Mouse (Mus musculus): ENCODE measurements at regions not wholly inside any gene's neighbourhood (a gene's known extent, or its start where the extent isn't known, plus 50 kb on each side); places are given as distances from the start of the nearest gene placed in this dataset.

GRCm38 (mm10) chr6:31659901-31660300, 96.1 kb upstream of the Podxl start:
- no peak for DNase-seq (ENCODE audit: low spot score in 2 of 2)

DNA sequence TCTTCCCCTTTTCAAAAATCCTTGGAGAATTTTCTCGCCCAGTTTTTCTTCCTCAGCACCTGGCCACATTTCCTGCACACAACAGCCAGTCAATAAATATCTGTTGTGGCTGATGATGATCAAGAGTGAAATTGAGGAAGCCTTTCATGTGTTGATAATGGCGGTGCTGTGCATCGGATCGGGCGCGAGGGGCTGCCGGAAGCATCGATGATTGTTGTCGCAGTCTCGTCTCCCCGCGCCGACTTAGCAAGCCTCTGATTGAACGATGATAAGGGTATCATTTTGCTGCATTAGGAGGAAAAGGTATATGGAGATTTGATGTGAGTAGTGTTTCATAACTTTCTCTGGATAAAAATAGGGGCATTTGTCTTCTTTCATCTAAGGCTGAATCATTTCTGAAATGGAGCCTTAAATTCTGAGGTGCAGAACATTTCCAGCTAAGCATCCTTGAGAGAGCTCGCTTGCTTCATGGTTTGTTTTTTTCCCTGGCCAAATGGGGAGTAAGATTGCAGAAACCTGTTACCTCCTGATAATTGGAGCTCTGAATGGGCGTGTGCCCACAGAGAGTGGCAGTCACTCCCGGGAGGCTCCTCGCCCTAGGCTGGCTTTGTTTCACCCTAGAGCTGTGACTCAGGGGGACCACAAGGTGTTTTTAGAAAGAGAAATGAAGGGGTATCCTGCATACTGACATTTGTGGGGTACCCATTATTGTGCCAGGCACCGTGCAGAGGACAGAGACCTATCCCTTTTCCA, 94.8 kb upstream of the Podxl start:
- DNase-seq (ENCODE audit: low spot score in 2 of 2), result no peak

DNA sequence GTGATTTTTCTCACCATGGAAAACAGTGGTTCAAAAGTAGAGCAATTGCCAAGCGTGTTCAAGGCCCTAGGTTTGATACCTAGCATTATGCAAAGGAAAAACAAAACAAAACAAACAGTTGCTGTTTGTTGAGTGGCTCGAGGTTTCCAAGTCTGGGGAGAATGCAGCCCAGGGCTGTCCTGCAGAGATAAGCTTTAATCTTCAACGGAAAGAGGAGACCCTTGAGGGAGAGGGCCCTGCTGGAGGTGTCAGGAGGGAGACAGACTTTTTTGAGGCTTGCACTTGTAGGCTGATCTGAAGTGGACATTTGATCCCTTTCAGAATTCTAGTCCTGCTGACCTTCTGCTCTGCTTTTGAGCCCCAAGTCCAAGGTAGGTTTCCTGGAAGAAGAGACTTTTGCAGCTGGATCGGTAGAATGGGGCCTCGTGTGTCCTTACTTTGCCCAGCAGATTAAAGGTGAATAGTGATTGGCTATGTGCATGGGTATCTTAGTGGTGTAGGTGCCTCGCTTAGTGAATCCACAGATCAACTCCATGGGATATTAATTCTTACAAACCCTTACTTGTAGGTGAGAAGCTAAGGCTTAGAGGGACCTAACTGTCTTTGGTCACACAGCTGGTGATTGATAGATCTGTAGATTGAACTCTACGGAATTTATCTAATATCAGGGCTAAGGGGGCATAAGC, 87.2 kb upstream of the Podxl start:
- DNase-seq (ENCODE audit: low spot score in 2 of 2), result no peak

DNA sequence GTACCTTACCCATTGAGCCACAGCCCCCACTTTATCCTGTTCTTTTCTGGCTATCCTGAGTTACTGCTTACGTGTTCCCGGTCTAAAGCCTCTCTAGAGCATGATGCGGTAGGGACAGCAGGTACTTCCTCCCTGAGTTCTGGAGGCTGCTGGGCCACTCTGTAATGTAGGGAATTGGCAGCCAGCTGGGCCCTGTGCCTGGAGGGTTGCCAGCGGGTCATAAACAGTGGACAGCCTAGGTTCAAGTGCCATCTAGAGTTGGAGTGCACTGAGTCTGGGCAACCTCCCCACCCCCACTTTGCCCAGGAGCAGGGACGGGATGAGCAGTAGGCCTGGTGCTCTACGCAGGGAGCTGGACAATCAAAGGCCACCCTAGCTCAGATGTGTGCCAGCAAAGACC, 81.5 kb upstream of the Podxl start:
- no peak for DNase-seq (ENCODE audit: low spot score in 2 of 2)

DNA sequence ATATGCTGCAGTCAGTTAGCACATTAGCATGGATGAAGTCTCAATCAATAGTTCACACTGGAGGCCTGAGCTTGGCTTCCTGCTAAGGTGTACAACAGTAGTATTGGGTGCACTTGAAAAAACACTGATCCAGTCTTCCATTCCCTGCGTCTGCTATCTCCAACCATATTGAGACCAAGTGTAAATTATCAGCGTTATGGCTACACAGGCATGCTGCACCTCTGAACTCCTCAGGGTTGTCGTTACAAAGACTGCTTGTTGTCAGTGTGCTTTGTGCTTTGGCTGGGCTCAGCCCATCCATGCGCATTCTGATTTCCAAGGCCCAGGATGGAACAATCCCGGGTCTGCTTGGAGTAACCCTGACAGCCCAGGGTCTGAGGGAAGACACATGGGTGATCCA, 80.7 kb upstream of the Podxl start:
- DNase-seq (ENCODE audit: low spot score in 2 of 2), result no peak

GRCm38 (mm10) chr6:31642451-31642942, 78.7 kb upstream of the Podxl start:
- DNase-seq (ENCODE audit: low spot score in 2 of 2), result peak in 1 of 2 experiments; percentile 38

GRCm38 (mm10) chr6:31640745-31641144, 77.0 kb upstream of the Podxl start:
- no peak for DNase-seq (ENCODE audit: low spot score in 2 of 2)

DNA sequence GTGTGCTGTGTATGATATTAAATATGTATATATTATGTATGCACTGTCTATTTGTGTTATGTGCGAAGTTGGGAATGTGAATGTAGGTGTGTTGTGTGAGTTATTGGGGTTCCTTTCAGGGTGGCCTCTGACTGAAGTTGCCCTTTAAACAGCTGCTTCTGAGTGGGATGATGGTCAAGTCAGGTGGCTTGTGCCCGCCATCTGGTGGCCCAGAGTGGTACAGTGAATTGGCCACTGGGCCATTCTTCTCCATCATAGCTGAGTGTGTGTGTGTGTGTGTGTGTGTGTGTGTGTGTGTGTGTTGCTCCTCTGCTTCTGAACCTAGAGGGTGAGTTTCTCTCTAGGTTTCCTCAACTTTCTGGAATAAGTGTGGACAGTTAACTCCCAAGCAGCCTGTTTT, 75.7 kb upstream of the Podxl start:
- DNase-seq (ENCODE audit: low spot score in 2 of 2), result peak; percentile 25 to 67

DNA sequence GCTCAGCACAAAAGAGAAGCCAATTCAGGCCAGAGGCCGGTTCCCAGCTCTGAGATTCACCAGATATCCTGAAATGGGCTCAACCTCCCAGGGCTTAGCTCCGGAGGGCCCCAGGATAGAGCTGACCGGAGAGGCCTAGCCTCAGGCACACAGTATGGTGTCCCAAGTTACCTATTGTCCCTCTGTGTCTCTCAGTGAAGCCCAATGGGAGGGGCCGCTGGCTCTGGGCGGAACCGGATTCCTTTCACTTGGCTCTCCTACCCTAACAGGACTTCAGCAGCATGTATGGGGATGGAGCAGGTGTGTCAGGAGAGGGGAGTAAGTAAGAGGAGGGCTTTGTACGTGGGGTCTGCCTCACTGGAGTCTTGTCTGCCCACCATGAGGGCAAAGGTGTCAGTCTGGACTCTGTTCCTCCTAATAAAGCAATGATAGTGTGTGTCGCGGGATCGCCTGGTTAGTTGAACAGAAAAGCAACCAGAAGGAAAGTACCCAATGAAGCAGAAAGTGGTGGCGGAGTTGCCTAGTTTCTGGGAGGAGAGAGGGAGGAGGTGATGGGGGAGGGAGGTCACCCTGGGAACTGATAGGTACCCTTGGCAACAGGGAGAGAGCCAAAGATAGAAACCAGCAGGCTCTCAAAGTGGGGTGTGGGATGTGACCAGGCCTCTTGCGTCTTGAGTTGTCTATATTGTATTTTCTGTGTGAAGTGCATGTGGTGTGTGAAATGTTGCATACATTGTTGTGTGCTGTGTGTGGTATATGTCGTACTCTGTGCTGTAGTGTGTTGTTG, 74.8 kb upstream of the Podxl start:
- DNase-seq (ENCODE audit: low spot score in 2 of 2), result no peak

DNA sequence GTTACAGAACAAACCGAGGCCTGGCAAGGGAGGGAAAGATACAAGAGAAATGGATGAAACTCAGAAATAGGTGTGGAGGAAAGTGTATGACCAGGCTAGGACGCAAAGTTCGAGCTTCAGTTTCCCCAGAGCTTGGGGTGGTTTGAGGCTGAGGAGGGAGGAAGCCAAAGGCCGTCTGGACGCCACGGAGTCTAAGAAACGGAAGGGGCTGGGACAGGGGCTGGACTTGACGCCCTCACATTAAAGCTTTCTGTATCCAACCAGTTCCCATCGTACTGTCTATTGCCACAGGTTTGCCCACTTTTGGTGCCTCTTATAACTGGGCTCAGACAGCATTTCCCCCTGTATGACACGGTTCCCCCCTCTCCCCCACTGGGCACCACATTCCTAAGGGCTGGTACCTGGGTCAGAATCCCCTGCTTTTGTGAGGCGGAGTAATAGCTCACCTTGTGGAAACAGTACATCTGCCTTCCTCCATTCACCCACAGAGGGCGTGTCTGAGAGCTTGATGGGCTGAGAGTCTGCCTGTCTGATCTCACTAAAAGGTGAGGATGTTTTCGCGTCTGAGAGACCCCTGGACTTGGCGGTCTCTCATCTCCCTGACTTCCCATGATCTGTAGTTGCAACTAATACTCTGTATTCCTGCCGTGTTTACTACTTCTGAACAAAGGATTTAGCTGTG, 73.7 kb upstream of the Podxl start:
- no peak for DNase-seq (ENCODE audit: low spot score in 2 of 2)

DNA sequence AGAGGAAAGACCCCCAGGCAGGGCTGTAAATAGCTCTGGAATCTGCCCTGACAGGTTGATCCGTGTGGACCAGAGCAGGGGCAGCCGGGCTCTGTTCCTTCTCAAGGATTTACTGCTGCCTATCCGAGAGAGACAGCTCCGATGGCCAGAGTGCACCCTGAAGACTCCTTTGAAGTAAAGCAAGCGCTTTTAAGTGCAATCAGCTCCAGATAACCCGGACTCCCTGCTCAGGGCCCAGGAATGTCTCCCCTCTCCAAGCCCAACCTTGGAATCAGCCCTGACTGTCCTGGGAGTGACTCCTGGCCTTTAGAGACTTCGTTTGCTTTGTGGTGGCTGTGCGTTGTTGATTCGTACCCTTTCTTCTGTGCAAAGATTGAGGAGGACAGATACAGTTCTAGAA, 73.2 kb upstream of the Podxl start:
- no peak for DNase-seq (ENCODE audit: low spot score in 2 of 2)

DNA sequence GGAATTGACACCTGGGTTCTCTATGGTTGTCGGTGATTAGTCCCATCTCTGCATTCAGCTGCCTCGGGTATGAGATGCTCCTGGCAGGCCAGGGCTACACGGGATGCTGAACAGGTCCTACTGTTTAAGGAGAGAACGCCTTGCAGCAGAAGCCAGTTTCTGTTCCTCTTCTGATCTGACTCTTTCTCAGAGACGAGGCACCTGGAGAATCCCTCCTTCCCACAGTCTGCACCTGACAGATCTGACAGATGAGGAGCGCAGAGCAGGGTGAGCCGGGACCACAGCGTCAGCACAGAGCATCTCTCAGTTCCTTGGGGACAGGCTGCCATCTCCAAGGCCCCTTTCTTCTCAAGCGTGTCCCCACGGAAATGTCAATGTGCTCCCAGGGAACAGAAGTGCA, 68.7 kb upstream of the Podxl start:
- DNase-seq (ENCODE audit: low spot score in 2 of 2), result no peak

- no peak for DNase-seq (ENCODE audit: low spot score in 2 of 2)
Observed at GRCm38 (mm10) chr6:31630009-31630408, 66.2 kb upstream of the Podxl start.

DNA sequence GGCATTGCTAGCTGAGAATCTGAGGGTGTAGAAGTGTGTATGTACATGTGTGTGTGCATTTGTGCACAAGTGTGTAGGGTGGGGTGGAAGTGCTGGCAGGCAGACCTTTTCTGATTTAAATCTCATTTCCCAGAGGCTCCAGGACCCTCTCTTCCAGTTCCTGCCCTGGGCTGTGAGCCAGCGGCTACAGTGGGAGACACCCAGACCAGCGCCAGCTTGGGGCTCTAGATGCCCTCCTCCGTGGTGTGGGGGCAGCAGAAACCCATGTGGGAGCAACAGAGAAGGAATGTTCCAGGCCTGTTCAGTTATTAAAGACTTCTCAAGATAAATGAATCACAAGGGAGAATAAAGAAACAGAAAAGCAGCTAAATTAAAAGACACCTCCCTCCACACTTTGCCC, 64.1 kb upstream of the Podxl start:
- no peak for DNase-seq (ENCODE audit: low spot score in 2 of 2)

- DNase-seq (ENCODE audit: low spot score in 2 of 2), result no peak
Observed at GRCm38 (mm10) chr6:31625055-31625454, 61.3 kb upstream of the Podxl start.

DNA sequence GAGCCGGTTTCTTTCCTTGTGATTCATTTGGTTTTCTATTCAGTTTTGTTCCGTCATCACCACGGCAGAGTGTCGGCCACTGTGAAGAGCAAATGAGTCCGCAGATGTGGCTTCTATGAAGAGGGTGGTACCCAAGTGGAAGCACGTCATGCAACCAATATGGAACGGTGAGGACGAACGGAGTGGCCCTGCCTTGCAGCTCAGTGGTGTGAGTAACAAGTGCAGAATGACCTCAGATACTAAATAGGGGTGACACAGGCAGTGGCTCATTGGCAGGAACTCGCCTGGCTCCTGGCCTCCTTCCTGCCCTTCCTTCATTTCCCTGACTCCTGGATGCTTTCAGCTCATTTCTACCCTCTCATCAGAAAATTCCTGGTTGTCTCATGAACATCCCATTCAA, 60.6 kb upstream of the Podxl start:
- no peak for DNase-seq (ENCODE audit: low spot score in 2 of 2)

GRCm38 (mm10) chr6:31621023-31621422, 57.2 kb upstream of the Podxl start:
- no peak for DNase-seq (ENCODE audit: low spot score in 2 of 2)

GRCm38 (mm10) chr6:31618852-31619251, 55.1 kb upstream of the Podxl start:
- DNase-seq (ENCODE audit: low spot score in 2 of 2), result no peak

GRCm38 (mm10) chr6:31617341-31617740, 53.6 kb upstream of the Podxl start:
- no peak for DNase-seq (ENCODE audit: low spot score in 2 of 2)

- no peak for DNase-seq (ENCODE audit: low spot score in 2 of 2)
Observed at GRCm38 (mm10) chr6:31615426-31615970, 51.7 kb upstream of the Podxl start.

- no peak for DNase-seq (ENCODE audit: low spot score in 2 of 2)
Observed at GRCm38 (mm10) chr6:31614563-31614962, 50.8 kb upstream of the Podxl start.
